Mouse (Mus musculus): ENCODE results near the gene Espn.

DNA sequence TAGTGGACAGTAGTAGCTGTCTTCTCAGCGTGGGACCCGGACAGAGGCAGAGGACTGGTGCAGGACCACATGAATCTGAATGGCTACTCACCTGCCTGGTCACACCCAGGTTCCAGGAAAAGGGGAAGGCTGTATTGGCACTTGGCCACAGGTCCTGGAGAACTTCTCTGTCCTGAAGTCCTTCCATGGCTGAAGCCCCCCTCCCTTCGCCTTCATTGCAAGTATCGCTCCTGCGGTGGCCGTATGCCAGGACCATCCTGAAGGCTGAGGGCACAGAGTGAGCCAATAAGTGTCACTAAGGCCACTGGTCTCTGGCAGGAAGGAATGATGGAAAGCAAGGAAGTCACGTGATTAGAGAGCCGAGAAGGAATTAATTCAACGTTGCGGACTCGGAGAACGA lies 57.9 kb downstream of the Espn start:
- TF ChIP-seq GATA1 (IDR thresholded peaks at IDR 0.05; ENCODE audit: low read length) (no peak), TAL1 (IDR thresholded peaks at IDR 0.05; ENCODE audit: low read length) (no peak)

All from erythroblast, embryonic 14.5 days (primary cell).